Mouse (Mus musculus) T-helper 2 cell (primary cell): ENCODE measurements around the gene Pigh.

Source experiments
- in situ Hi-C: fragments of 300-600 bp; cut with MboI, MseI; formaldehyde crosslinking; loops from one replicate; pipeline ENCODE4 v1.15.1; 2025; ENCODE audit warnings: high pct_unique_total_duplicates

Pigh gene

DNA sequence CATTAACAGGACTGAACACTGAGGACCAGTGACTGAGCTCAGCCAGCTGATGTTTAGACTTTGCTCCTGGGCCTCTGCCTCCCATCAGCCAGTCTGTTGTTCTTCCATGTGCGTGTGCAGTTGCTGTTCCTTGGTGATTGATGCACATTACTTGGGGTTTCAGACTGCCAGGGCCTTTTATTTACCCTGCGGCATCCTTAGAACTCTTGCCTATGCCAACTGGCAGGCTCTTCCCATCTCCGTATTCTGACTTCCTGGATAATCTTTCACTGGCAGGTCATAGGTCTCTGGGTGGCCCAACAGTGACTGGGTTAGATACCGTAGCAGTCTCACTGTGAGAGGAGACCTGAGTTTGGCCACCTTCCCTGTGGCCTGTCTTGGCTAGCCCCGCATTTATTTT, 21.9 kb downstream of the Pigh start:
- in situ Hi-C loops, result loop anchor here (10.0 kb wide), 1 partner anchor 1507 kb away; no protein-coding TSS in a partner anchor

DNA sequence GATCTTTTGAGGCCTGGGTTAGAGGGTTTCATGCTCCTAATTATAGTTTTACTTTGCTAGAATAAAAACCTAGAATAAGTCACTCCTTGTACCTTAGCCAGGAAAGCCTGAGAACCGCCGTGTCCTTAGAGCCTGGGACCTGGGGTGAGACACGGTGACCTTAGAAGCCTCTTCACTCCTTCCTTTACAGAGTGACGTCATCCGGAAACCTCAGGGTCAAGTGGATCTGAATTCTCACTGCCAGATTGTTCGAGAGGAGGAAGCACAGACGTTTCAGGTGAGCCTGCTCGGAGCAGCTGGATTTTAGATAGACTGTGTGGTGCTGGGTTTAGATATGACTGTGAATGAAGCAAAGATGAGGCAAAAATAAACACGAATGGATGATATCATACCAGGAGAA, 23.0 kb downstream of the Pigh start:
- in situ Hi-C loops, result loop anchor here (10.0 kb wide), 1 partner anchor 1508 kb away; no protein-coding TSS in a partner anchor

DNA sequence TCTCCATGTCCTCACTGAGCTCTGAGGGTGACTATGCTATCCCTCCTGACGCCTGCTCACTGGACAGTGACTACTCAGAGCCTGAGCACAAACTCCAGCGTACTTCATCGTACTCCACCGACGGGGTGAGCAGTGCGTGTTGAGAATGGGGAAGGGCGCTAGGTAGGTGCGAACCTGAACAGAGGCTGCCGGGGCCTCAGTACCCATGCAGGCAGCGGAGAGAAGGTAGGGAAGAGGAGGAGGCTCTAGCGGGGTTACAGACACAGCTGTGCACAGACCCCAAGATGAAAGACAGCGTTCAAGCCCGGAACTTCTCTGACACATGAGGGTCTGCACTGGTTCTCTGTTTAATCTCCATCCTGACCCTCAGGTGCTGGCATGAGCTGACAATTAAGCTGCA, 25.0 kb downstream of the Pigh start:
- in situ Hi-C loops, result loop anchor here (10.0 kb wide), 1 partner anchor 1510 kb away; no protein-coding TSS in a partner anchor

DNA sequence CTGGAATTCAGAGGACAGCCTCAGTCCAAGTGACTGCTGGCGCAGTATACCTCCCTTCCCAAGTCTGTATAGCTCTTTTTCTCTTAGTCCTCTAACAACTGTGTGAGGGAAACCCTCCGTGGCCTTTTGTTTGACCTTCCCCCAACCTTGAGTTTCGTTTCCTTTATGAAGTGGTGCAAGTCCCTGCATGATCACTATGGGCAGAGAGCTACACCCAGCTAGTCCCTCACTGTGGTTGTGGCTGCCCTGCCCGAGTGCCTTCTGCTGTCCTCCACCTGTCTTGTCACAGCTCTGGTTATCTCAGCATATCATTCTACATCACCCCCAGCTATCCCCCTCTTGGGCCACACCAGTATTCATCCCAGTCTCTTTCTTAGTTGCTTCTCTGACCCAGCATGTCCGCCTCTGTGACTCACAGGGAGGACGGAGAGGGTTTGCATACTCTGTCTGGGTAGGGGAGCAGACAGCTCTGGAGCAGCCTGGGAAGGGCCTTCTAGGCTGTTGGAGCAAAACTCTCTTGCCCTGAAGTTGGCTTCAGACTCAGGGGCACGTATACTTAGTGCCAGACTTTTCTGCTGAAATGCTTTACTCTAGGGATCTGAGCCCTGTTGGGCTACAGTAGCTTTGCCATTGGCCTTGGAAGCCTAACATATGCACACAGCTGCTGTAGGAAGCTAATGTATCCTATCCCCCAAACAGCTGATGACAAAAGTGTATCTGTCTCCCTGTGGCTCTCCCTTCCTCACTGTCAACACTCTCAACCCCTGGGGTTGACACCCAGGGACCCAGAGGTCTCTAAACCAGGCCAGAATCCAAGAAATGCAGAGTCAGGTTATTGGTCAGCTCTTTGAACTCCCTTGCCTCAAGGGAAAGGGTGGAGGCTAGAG, 28.4 kb downstream of the Pigh start:
- in situ Hi-C loops, result loop anchor here (10.0 kb wide), 1 partner anchor 1514 kb away; no protein-coding TSS in a partner anchor

DNA sequence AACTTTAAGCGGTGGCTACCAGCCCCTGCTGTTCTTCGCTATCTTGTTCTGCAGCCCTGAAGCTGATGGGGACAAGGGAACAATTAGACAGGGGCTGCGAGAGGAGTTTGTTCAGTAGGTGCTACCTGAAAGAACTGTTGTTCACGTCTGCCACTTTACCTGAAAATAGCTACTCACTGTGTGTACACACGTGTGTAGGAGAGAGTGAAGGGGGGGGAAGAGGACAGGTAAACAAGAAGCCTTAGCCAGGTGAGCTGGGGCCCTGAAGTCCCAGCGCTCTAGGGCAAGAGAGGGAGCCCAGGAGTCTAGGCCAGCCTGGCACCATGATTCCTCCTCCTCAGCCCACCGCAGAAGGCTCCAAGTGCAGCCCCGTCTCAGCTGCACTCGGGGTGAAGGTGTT, 29.3 kb downstream of the Pigh start:
- in situ Hi-C loops, result loop anchor here (10.0 kb wide), 1 partner anchor 1515 kb away; no protein-coding TSS in a partner anchor

DNA sequence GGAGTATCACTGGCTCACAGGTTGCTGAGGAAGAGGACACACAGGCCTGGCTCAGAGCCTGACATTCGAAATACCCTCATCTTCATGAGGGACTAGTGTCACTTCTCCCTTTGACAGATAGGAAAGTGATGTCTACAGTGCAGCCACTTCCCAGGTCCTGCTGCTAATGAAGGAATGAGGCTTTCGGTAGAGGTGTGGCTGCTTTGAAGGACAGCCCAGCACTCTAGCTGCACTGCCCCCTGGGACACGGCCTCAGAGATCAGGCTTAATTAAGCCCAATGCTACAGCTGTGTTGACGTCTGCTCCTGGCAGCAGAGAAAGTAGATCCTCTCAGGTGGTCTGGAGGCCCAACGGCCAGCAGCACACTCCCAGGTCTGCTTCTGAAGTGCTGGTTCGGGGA, 29.9 kb downstream of the Pigh start:
- in situ Hi-C loops, result no loop called here

DNA sequence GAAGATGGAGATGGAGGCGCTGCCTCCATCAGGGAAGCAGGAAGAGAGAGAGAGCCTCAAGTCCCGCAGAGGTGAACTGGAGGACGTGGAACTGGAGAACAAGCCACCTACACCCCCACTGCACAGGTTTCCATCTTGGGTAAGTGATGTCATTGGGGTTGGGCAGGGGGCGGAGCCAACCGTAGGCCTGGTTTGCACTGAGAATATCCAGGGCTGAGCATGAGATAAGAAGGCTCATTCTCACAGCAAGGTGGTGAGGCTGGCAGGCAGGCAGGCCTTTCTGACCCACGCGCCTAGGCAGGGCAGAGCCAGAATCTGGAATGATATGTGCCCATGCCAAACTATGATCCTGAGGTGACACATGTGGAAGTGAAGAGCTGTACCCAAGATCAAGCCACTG, 34.2 kb downstream of the Pigh start:
- in situ Hi-C loops, result no loop called here

DNA sequence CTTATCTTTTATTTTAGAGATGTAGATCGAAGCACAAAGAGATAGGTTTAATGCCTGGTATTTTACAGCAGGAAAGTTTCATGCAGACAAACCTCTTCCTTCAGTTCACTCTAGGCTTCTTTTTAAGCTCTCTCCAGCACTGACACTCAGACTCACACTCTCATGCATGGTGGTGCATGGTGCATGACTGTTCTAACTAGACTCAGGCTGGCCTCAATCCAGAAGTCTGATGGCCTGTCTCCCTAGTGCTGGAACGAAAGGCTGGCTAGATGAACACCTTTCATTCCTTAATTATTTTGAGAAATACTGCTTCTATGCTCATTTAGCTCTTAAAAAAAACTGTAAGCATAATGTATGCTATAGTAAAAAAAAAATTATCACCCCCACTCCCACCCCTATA, 37.4 kb downstream of the Pigh start:
- in situ Hi-C loops, result no loop called here

DNA sequence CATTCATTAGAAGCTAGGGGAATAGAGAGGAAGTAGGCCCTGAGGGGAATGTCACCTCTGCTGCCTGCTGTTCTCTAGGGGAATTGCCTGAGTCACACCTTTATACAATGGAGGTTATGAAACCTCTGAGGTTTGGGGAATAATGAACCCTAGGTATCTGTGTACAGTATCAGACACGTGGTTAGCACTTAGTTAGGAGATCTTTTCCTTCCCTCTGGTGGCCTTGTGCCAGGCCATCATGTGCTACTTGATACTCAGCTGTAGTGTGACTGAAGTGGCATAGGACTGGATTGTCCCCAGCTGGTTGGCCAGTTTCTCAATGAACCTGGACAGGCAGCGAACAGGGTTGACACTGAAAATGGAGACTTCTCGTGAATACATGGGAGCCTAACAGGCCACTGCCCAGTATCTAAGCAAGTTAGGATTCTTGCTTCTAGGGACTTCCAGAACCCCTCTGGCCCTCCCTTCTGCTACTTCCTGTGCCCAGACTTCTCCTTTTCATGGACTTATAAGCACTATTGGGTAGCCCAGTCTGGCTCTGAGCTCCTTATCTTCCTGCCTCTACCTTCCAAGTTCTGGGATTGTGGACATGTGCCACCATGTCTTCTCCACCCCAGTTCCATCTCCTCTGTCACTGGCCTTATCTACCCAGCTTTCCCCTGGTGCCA, 38.8 kb downstream of the Pigh start:
- in situ Hi-C loops, result no loop called here

DNA sequence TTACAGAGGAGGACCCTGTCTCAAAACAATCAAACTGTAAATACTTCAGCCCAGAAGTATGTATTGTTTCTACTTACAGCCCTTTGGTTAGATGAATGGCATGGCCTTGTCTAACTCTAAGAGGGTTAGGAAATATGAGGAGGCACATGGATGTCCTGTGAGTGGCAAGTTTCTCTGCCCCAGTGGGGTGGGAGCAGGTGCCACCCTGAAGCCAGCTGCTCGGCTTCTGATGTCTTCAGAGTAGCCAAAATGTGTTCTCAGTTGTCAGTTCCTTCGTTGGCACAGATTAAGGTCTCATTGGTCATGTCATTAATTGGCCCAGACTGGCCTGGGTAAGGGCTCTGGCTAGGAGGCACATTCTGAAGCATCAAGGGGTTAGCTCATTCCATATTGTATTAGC, 39.6 kb downstream of the Pigh start:
- in situ Hi-C loops, result no loop called here

DNA sequence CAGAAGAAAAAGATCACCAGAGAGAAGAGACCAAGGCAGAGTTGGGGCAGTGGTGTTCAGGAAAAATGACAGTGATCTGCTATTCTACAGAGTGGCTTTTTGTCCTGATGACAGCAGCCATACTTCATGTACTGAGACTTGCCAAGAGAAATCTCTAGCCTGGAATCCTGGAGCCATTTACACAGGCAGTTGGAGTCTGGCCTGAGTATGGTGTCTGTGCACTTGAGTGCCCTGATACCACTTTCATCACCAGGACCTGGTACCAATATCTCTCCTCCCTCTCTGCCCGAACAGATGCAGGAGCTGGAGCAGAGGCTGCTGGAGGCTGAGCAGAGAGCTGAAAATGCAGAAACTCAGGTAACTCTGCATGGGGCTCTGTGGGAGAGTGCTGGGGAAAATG, 40.6 kb downstream of the Pigh start:
- in situ Hi-C loops, result no loop called here

DNA sequence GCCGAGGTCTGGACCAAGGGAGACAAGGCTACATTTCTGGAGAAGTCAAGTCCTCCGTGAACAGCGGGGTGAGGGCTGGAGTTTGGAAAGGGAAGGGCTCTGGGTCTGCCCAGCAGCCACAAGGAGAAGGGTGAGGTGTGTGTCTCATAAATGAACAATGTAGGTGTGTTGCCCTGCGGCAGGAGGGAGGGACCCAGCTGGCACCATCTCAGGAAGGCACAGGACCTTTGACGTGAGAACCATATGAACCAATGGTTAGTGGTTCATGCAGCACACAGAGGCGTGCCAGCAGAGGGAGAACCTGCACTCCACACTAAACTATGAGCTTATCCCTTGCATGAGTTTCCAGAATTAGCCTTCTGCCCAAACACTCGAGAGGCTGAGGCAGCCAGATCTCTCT, 42.2 kb downstream of the Pigh start:
- in situ Hi-C loops, result no loop called here

DNA sequence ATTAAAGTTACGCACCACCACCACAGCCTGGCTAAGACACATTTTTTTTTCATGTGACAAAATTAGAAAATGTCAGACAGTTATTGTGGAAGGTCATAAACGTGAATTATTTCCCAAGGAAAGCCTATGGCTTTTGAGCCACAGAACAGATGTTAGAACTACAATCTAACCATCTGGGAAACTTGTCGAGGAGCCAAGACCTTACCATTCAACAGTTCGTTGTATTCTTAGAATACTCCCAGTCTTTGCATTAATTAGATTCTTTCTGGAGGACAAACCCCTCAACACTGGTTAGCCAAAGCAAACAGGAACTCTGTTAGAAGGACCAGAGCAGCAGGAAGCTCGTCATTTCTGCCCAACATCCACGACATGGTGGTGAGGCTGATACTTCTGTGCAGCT, 43.3 kb downstream of the Pigh start:
- in situ Hi-C loops, result no loop called here

DNA sequence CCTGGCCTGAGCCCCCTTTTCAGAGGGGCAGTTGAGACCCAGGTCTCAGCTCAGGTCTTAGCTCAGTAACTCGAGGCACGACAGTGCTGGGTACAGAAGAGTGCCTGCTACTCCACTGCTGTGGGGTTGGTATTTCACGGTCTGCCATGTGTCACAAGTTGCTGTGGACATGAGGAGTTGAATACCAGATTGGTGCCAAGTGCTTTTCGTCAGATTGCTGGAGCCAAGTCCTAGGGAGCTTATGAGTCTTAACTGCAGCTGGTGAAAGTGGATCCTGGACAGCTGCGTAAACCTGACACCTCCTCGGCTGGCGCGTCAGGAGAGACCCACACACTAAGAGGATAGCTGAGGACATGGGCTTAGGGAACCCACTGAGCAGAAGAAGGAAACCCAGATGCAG, 44.8 kb downstream of the Pigh start:
- in situ Hi-C loops, result no loop called here

DNA sequence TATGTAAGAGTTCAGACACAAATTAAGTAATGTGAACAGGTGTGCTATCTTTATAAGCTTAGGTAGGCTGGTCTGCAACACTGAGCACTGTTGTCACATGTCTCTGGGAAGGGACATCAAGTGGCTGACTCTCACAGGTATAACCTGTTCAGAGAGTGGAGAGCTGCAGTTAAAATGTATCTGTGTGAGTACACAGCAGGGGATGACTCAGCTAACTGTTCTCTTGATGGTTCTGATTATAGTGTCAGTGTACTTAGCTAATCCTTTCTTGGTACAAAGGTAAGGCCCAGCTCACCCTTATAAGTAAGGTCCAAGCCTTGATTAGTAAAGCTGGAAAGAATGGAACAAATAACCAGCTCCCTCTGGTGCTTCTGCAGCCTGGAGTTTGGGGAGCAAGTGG, 48.0 kb downstream of the Pigh start:
- in situ Hi-C loops, result no loop called here

DNA sequence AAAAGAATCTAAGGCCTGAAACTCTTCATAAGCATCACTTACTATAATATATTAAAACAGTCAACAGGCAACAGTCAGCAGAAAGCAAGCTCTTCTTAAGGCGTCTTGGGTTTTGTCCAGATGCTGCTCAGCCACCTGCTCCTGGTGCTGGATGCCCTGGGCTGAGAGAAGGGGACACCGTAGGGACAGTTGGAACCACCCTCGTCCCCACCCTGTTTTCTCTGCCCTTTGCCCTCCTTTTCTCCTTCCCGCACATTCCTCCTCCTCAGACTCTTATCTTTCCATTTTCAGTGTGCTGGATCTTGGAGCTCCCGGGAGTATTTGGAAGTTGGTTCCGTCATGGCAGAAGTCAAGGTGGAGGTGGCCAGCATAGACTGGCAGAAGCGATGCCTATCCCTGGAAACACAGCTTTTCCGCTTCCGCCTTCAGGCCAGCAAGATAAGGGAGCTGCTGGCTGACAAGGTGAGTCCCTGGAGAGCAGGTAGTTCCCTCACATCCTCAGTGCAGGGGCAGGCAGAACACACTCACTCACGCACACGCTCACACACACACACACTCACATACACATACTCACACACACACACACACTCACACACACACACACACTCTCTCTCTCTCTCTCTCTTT, 49.1 kb downstream of the Pigh start:
- in situ Hi-C loops, result no loop called here

DNA sequence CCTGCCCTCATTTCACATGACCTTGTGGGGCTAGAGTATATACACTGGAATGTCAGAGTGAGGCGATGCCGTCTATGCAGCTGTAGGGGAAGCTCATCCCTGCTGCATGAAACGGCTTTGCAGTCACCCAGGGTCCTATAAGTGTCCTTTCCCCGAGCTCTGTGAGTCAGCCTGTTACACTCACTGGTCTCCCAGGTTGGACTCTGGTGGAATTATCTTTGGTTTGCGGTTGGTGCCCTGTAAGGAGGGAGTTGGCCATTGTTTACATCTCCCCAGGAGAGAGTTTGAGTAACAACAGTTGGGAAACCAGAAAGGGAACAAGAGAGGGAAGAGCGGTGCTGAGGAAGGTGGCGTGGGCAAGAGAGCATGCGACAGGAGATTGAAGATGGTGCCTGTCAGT, 49.7 kb downstream of the Pigh start:
- in situ Hi-C loops, result no loop called here

DNA sequence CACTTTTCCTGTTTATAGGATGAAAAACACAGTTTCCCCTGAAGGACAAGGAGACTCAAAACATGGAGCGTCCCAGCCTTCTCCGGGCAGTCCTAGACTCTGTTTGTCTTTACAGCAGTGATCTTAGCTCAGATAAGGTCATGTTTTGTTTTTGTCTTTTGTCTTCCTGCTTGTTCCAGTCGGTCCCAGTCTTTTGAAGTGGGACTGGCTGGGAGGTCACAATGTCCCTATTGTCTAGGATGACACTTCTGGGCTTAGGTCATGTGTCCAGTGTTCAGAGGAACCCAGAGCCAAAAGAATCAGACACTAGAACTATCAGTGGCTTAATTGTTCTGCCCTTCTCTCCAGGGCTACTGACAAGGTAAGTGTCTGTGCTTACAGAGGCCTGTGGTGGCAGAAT, 54.1 kb downstream of the Pigh start:
- in situ Hi-C loops, result no loop called here

DNA sequence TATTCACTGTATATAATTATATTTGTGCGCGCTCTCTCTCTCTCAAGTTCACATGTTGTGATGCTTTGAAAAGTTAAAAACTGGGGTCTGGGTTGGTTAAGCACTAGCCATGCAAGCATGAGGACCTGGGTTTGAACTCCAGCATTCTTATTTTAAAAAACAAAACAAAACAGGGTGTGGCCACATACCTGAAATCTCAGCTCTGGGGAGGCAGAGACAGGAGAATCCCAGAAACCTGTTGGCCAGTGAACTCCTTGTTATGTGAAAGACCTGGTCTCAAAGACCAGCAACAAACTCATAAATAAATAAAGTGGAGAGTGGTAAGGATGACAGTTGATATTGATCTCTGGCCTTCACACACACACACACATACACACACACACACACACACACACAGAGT, 55.1 kb downstream of the Pigh start:
- in situ Hi-C loops, result loop anchor here (5.0 kb wide), 2 partner anchors 53 to 102 kb away; partner anchors contain the start of gene Pigh
